Mouse (Mus musculus): ENCODE measurements at regions not wholly inside any gene's neighbourhood (a gene's known extent, or its start where the extent isn't known, plus 50 kb on each side); places are given as distances from the start of the nearest gene placed in this dataset.

GRCm38 (mm10) chr6:94848437-94848836 lies 148.5 kb upstream of the Lrig1 start:
- Histone ChIP-seq H3K36me3 (ENCODE audit: control insufficient read depth in 1 of 2, insufficient read depth in 2 of 2, low read length in 2 of 2) (no peaks in the 10 kb centered on the region), H3K79me2 (ENCODE audit: control insufficient read depth, insufficient read depth, low read length, poor library complexity) (no peaks in the 10 kb centered on the region), H3K27me3 (ENCODE audit: control insufficient read depth in 1 of 2, insufficient read depth in 2 of 2, low read length in 2 of 2) (no peaks in the 10 kb centered on the region), H3K4me3 (ENCODE audit: control insufficient read depth in 1 of 2, insufficient read depth in 1 of 2, low read depth in 2 of 2, low read length in 2 of 2) (no peak overlapping the region), H3K27ac (ENCODE audit: control insufficient read depth, low read depth, low read length) (no peak overlapping the region), H3K9ac (ENCODE audit: control insufficient read depth, low read depth, low read length, poor library complexity, severe bottlenecking) (no peak overlapping the region), H3K4me1 (ENCODE audit: control insufficient read depth in 1 of 2, insufficient read depth in 2 of 2, low read length in 2 of 2) (no peaks in the 10 kb centered on the region), H3K9me3 (replicated peaks; ENCODE audit: insufficient read depth, low read length) (no peaks in the 10 kb centered on the region)
- TF ChIP-seq MXI1 (IDR thresholded peaks at IDR 0.05; ENCODE audit: low read depth, low read length) = no peak
- no peak for TF ChIP-seq TBP (IDR thresholded peaks at IDR 0.05; ENCODE audit: low read depth, low read length)
- TF ChIP-seq E2F4 (IDR thresholded peaks at IDR 0.05; ENCODE audit: borderline replicate concordance, low read depth, low read length) = no peak
- no peak for TF ChIP-seq UBTF (IDR thresholded peaks at IDR 0.05; ENCODE audit: borderline replicate concordance, insufficient read depth, low read depth, low read length)
- no peak for TF ChIP-seq ETS1 (IDR thresholded peaks at IDR 0.05; ENCODE audit: low read depth, low read length)
- no peak for TF ChIP-seq RAD21 (IDR thresholded peaks at IDR 0.05; ENCODE audit: low read depth, low read length)
- TF ChIP-seq GATA1 (IDR thresholded peaks at IDR 0.05; ENCODE audit: low read depth, low read length) = no peak
- no peak for TF ChIP-seq JUND (IDR thresholded peaks at IDR 0.05; ENCODE audit: low read depth, low read length)
- no peak for TF ChIP-seq GABPA (IDR thresholded peaks at IDR 0.05; ENCODE audit: low read depth, low read length)
- TF ChIP-seq SMC3 (IDR thresholded peaks at IDR 0.05; ENCODE audit: low read depth, low read length) = no peak
- TF ChIP-seq CHD2 (IDR thresholded peaks at IDR 0.05; ENCODE audit: low read length) = no peak
- TF ChIP-seq TCF12 (IDR thresholded peaks at IDR 0.05; ENCODE audit: low read depth, low read length) = no peak
- no peak for TF ChIP-seq POLR2AphosphoS2 (IDR thresholded peaks at IDR 0.05; ENCODE audit: low read length)
- TF ChIP-seq POLR2A (IDR thresholded peaks at IDR 0.05; ENCODE audit: control insufficient read depth in 1 of 2, insufficient read depth in 1 of 2, low read depth in 1 of 2, low read length in 2 of 2, poor library complexity in 1 of 2) = no peak
- no peak for TF ChIP-seq NELFE (IDR thresholded peaks at IDR 0.05; ENCODE audit: low read depth, low read length)
- no peak for TF ChIP-seq USF1 (IDR thresholded peaks at IDR 0.05; ENCODE audit: low read depth, low read length)
- DNase-seq (ENCODE audit: low read depth, low spot score) = no peak

- Histone ChIP-seq H3K36me3 (ENCODE audit: control insufficient read depth in 1 of 2, insufficient read depth in 2 of 2, low read length in 2 of 2) (no peaks in the 10 kb centered on the region), H3K9me3 (replicated peaks; ENCODE audit: insufficient read depth, low read length) (no peaks in the 10 kb centered on the region), H3K4me1 (ENCODE audit: control insufficient read depth in 1 of 2, insufficient read depth in 2 of 2, low read length in 2 of 2) (no peaks in the 10 kb centered on the region), H3K27ac (ENCODE audit: control insufficient read depth, low read depth, low read length) (no peak overlapping the region), H3K9ac (ENCODE audit: control insufficient read depth, low read depth, low read length, poor library complexity, severe bottlenecking) (no peak overlapping the region), H3K4me3 (ENCODE audit: control insufficient read depth in 1 of 2, insufficient read depth in 1 of 2, low read depth in 2 of 2, low read length in 2 of 2) (no peak overlapping the region), H3K79me2 (ENCODE audit: control insufficient read depth, insufficient read depth, low read length, poor library complexity) (no peaks in the 10 kb centered on the region), H3K27me3 (ENCODE audit: control insufficient read depth in 1 of 2, insufficient read depth in 2 of 2, low read length in 2 of 2) (no peaks in the 10 kb centered on the region)
- DNase-seq (ENCODE audit: low read depth, low spot score) = no peak
- TF ChIP-seq MYB (IDR thresholded peaks at IDR 0.05; ENCODE audit: low read depth, low read length) (no peak), KAT2A (conservative IDR thresholded peaks at IDR 0.05; ENCODE audit: low read depth, low read length) (no peak), ETS1 (IDR thresholded peaks at IDR 0.05; ENCODE audit: low read depth, low read length) (no peak), SIN3A (IDR thresholded peaks at IDR 0.05; ENCODE audit: low read length) (no peak), POLR2AphosphoS5 (IDR thresholded peaks at IDR 0.05; ENCODE audit: borderline replicate concordance, low read depth, low read length) (no peak), MXI1 (IDR thresholded peaks at IDR 0.05; ENCODE audit: low read depth, low read length) (no peak), MYC (IDR thresholded peaks at IDR 0.05; ENCODE audit: low read depth, low read length) (no peak), ELF1 (IDR thresholded peaks at IDR 0.05; ENCODE audit: low read depth, low read length) (no peak), NELFE (IDR thresholded peaks at IDR 0.05; ENCODE audit: low read depth, low read length) (no peak), RAD21 (IDR thresholded peaks at IDR 0.05; ENCODE audit: low read depth, low read length) (no peak), ZNF384 (IDR thresholded peaks at IDR 0.05; ENCODE audit: low read depth, low read length) (no peak), EP300 (IDR thresholded peaks at IDR 0.05; ENCODE audit: low read depth in 1 of 2, low read length in 2 of 2) (no peak), USF1 (IDR thresholded peaks at IDR 0.05; ENCODE audit: low read depth, low read length) (no peak), TBP (IDR thresholded peaks at IDR 0.05; ENCODE audit: low read depth, low read length) (no peak), RCOR1 (IDR thresholded peaks at IDR 0.05; ENCODE audit: low read depth, low read length) (no peak), CTCF (IDR thresholded peaks at IDR 0.05 in 2 of 3, conservative IDR thresholded peaks at IDR 0.05 in 1 of 3; ENCODE audit: control insufficient read depth in 1 of 3, insufficient read depth in 1 of 3, low read depth in 2 of 3, low read length in 3 of 3, poor library complexity in 1 of 3, severe bottlenecking in 1 of 3) (no peak), CHD1 (IDR thresholded peaks at IDR 0.05; ENCODE audit: low read depth, low read length) (no peak)
Measured at GRCm38 (mm10) chr6:94845821-94846220, 145.9 kb upstream of the Lrig1 start.
